Mouse (Mus musculus) neural tube, embryonic 11.5 days (tissue): ENCODE data around the gene Gpr84. TPM values are rescaled to one million over a fixed set of nuclear protein-coding genes. Genes with fewer than 3 reads are reported as not detected.

Experiments used
- ATAC-seq: fragments of 200-750 bp; cut with Nextera tagmentation; 2 replicates; pipeline ENCODE4 v1.8.0; 2017; ENCODE audit warnings: moderate number of reproducible peaks, mild to moderate bottlenecking, moderate TSS enrichment, moderate library complexity; ENCODE audit not compliant: insufficient read depth, low FRiP score, low TSS enrichment
- DNase-seq: peaks from one replicate; pipeline ENCODE4 v3.0.0-alpha.2; 2015; ENCODE audit warnings: low spot score
- H3K27ac ChIP-seq: fragments of 300-500 bp; sonication (generic); 2 replicates; pipeline ENCODE4 v1.5.1; 2014; ENCODE audit warnings: low read depth, mild to moderate bottlenecking, low read length
- H3K27me3 ChIP-seq: fragments of 300-500 bp; sonication (generic); 2 replicates; pipeline ENCODE4 v1.6.1; 2014; ENCODE audit warnings: mild to moderate bottlenecking, low read length, mixed read lengths; ENCODE audit not compliant: control insufficient read depth, insufficient read depth
- H3K36me3 ChIP-seq: fragments of 300-500 bp; sonication (generic); 2 replicates; pipeline ENCODE4 v1.6.1; 2014; ENCODE audit warnings: mild to moderate bottlenecking, low read length, moderate library complexity, mixed read lengths; ENCODE audit not compliant: control insufficient read depth, insufficient read depth
- H3K4me1 ChIP-seq: fragments of 300-500 bp; sonication (generic); 2 replicates; pipeline ENCODE4 v1.6.1; 2014; ENCODE audit warnings: low read length, mixed read lengths; ENCODE audit not compliant: control insufficient read depth, insufficient read depth
- H3K4me2 ChIP-seq: fragments of 300-500 bp; sonication (generic); 2 replicates; pipeline ENCODE4 v1.6.1; 2014; ENCODE audit warnings: low read depth, mild to moderate bottlenecking, moderate library complexity
- H3K4me3 ChIP-seq: fragments of 300-500 bp; sonication (generic); 2 replicates; pipeline ENCODE4 v1.5.1; 2014; ENCODE audit warnings: low read depth, low read length
- H3K9ac ChIP-seq: fragments of 300-500 bp; sonication (generic); 2 replicates; pipeline ENCODE4 v1.6.1; 2014; ENCODE audit warnings: mild to moderate bottlenecking, low read length
- H3K9me3 ChIP-seq: fragments of 300-500 bp; sonication (generic); 2 replicates; pipeline ENCODE4 v1.6.1; 2016; ENCODE audit warnings: low read length; ENCODE audit not compliant: control insufficient read depth
- WGBS: fragments of 180-500 bp; shearing (Covaris S2); extraction: QIAGEN DNeasy Blood & Tissue Kit; methylation state at CpG from one replicate; pipeline ENCODE4 v1.1.7; 2014; 5-methylcytosine and 5-hydroxymethylcytosine counted together
- polyA plus RNA-seq: library from polyadenylated mRNA; unstranded; fragments of >200 nt; fragmentation: Nextera tagmentation; extraction: Ambion mirVana; gene quantifications from 2 replicates; pipeline ENCODE4 v1.2.1, GENCODE M21; 2014

The Gpr84 gene
- polyA plus RNA-seq, 1 experiment from 2014 or later = 0.34 TPM

DNA sequence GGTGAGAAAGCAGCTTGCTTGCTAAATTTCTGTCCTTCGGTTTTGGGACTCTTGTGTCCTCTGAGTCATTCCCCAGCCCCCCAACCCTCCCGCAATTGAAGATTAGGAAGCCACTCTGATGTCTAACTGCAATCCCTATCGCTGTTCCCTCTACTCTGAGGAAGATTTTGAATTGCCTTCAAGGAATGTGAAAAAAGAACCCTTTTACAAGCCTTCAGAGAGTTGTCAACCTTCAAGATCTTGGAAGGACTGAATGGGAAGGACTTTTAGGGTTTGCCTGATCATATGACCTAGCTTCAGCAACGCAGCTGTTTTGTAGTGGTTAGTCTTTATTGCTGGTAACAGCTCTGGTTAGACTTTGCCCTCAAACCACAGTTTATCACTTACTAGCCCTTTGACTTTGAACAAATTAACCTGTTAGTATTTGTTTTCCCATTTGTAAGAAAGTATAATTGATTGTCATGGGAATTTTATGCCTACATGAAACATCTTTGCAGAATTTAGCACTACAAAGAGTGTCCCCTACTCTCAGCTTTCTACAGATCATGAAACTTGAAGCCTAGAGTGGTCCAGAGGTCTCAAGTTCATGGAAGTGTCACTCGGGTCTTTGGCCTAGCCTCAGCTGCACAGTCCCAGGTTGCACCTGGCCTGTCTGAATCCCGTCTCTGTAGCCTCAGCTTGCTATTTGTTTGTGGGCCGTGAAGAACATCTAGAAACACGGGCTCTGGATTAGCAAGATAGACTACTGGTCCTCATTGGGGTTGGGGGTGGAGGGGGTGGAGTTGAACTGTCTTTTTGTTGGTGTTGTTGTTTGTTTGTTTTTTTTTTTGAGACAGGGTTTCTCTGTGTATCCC, 4.4 kb downstream of the Gpr84 start:
- Histone ChIP-seq H3K4me3 (peak overlapping the region; percentile 19), H3K27ac (peak overlapping the region; percentile 99), H3K4me2 (peak overlapping the region; percentile 48), H3K9me3 (no peaks in the 10 kb centered on the region), H3K9ac (peak overlapping the region; percentile 65), H3K27me3 (0 out of 2 replicates have a peak, but pooled peaks cover 2% of the 10 kb centered on the region), H3K36me3 (no peaks in the 10 kb centered on the region), H3K4me1 (peaks cover 57% of the 10 kb centered on the region)
- WGBS = 23% methylated on average over 8 of the region's 8 CpGs
- ATAC-seq (no peak), DNase-seq (no peak)

DNA sequence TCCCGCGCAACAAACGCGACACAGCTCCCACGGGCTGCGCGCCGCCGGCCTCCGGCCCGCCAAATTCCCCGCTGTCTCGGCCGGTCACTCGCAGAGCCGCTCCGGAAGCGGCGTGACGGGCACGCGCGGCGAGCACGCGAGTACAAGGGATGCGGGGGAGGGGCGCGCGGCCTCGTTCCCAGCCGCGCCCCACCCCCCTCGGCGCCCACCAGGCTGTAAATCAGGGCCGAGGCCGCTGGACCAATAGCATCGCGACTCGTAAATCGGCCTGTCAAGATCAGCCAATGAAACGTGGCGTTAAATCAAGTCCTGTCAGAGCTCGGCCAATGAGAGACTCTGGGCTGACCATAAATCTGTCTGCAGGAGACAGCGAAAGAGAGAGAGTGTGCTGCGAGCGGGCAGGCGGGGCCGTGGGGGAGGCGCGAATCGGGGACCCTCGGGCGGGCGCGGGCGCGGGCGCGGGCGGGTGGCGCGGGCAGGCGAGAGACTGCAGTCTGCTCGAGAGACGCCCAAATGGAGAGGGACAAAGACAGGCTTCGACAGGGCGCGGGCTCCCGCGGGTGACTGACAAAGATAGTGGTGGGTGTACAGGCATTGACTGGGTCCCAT, 5.2 kb downstream of the Gpr84 start:
- Histone ChIP-seq H3K9ac (peak overlapping the region; percentile 65), H3K9me3 (no peaks in the 10 kb centered on the region)

DNA sequence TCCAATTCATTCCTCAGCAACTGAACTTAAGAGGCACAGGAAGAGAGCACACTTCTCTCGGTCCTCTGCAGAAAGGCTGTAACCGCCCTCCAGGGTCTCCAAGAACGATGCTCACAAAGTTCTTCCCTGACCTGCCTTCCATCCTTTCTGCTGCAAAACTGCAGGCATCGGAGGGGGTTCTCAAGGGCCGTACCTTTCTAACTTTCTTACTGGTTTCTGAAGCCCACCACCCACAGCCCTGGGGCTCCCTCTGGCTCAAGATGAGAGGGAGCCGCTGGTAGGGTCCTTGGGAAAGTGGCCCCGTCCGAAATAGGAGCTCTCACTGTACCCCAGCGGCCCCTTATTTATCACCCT, 5.8 kb downstream of the Gpr84 start:
- Histone ChIP-seq H3K9ac (peak overlapping the region; percentile 63), H3K27me3 (0 out of 2 replicates have a peak, but pooled peaks cover 2% of the 10 kb centered on the region), H3K4me2 (peak overlapping the region; percentile 59), H3K36me3 (no peaks in the 10 kb centered on the region), H3K4me1 (peaks cover 70% of the 10 kb centered on the region), H3K27ac (peak overlapping the region; percentile 99), H3K9me3 (no peaks in the 10 kb centered on the region), H3K4me3 (peak overlapping the region; percentile 19)
- no peak for DNase-seq
- ATAC-seq = peak; percentile 39
- 2% methylated on average over 9 of the region's 9 CpGs for WGBS

More for the DNA sequence above, 5.2 kb downstream of the Gpr84 start:
- H3K27me3 ChIP-seq = 0 out of 2 replicates have a peak, but pooled peaks cover 2% of the 10 kb centered on the region
- ATAC-seq (peak; percentile 90), DNase-seq (peak; percentile 97)
- H3K27ac ChIP-seq = peak overlapping the region; percentile 99
- WGBS = under 1% methylated on average over 65 of the region's 71 CpGs
- no peaks in the 10 kb centered on the region for H3K36me3 ChIP-seq
- peaks cover 65% of the 10 kb centered on the region for H3K4me1 ChIP-seq
- H3K4me3 ChIP-seq = peak overlapping the region; percentile 19
- H3K4me2 ChIP-seq = peak overlapping the region; percentile 59

DNA sequence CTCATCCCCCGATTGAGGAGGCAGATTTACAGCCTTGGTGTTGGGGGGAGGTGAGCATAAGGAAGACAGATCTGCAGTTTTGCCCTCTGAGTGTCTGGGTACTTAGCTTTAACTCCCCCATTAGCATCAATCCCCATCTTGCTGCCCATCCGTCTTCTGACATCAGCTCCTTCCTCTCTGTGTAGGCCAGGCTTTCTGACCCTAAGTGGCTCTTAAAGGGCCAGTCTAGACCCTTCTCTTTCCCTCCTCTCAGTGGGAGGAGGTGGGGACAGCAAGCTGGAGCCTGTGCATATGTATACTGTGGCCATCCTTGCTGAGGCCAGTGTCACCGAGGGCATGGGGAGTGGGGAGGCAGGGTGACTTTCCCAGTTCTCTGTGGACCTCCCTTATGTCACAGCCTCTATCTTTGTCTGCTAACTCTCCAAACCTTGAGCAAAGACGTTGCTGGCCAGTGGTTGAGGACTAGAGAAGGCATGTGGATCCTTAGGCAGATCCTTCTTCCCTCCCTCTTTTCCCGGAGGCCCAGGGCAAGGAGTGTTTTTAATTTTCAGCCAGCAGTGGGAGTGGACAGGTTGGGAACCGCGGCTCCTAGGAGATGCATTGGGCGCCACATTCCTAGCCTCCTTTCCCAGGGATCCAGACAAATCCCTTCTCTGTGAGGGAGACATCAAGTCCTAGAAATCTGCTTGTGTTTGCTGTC, 6.3 kb downstream of the Gpr84 start:
- peaks cover 75% of the 10 kb centered on the region for H3K4me1 ChIP-seq
- WGBS = under 1% methylated on average over 8 of the region's 8 CpGs
- H3K4me3 ChIP-seq = peak overlapping the region; percentile 19
- peak overlapping the region; percentile 59 for H3K4me2 ChIP-seq
- H3K36me3 ChIP-seq = no peaks in the 10 kb centered on the region; the same call in 1 of the 2 replicates
- H3K27me3 ChIP-seq = 0 out of 2 replicates have a peak, but pooled peaks cover 2% of the 10 kb centered on the region
- peak overlapping the region; percentile 99 for H3K27ac ChIP-seq
- peak overlapping the region; percentile 63 for H3K9ac ChIP-seq
- DNase-seq = peak; percentile 66
- ATAC-seq = no peak
- H3K9me3 ChIP-seq = no peaks in the 10 kb centered on the region

DNA sequence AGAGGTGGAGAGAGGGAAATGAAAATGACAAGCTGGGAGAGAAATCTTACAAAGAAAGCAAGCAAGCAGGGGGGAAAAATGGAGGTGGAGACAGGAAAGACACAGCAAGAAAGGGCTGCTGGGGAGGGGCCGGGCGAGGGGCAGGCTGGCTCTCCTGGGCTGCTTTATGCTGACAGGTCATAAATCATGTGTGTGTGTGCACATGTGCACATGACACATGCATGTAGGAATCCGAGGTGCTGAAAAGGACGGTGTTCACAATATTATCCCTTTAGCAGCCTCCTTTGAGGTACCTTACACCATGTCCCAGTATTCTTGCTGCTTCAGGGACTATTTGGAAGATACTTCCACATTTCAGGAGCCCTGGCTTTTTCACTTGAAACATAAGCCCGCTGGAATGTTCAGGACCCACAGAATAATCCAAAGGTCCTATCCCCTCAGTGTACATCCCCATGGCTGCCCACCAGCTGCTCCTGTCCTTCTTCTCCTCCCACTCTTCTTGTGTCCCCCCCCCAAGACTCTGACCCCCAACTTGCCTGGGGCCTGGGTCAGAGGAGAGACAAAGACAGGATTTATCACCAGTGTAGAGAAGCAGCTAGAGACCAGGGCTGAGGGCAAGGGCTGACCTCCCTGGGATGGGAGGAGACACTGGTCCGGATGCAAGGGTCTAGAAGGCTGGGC, 7.9 kb downstream of the Gpr84 start:
- peaks cover 86% of the 10 kb centered on the region for H3K4me1 ChIP-seq
- H3K27ac ChIP-seq = peak overlapping the region; percentile 99
- H3K4me2 ChIP-seq = peak overlapping the region; percentile 42
- H3K4me3 ChIP-seq = no peak overlapping the region
- no peaks in the 10 kb centered on the region for H3K27me3 ChIP-seq
- H3K36me3 ChIP-seq = no peaks in the 10 kb centered on the region; the same call in 1 of the 2 replicates
- no peak for ATAC-seq
- H3K9ac ChIP-seq = peak overlapping the region; percentile 55
- DNase-seq = peak; percentile 74
- H3K9me3 ChIP-seq = no peaks in the 10 kb centered on the region
- 4% methylated on average over 6 of the region's 6 CpGs for WGBS

DNA sequence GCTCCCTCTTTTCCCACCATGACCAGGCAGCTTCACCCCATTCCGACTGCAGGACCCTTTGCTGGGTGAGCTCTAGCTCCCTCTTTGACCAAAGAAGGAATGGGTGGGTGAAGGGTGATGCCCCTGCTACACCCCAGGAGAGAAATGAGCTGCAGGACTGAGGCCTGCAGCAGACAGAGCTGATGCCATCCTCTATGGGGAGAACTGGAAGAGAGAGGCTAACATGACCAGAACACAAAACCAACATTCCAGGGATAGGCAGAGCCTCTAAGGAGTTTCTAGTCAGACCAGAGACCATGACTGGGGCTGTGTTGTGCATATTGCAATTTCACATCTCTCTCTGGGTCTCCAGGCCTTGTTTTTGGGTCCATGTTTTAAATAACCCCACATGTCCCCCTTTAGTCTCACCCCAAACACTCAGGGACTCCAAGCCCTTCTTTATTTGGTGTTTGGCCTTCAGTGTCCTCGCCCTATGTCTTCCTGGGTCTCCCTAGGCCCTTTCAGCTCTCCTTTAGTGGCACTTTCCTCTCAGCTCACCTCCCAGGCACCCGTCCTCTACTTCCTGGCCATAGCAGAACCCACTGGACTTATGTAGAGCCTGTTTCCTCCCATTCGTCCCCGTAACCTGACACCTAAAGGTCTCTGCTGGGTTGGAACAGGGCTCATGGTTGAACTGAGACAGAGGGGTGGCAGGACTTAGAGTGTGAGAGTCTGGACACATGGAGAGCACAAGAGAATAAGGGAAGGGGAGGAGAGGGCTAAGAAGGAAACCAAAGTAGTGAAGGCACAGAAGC, 8.7 kb downstream of the Gpr84 start:
- WGBS = 10% methylated on average over 5 of the region's 5 CpGs
- peak overlapping the region; percentile 55 for H3K9ac ChIP-seq
- H3K36me3 ChIP-seq = no peaks in the 10 kb centered on the region; the same call in 1 of the 2 replicates
- H3K9me3 ChIP-seq = no peaks in the 10 kb centered on the region
- peak; percentile 54 for DNase-seq
- ATAC-seq = no peak
- peak overlapping the region; percentile 99 for H3K27ac ChIP-seq
- H3K27me3 ChIP-seq = no peaks in the 10 kb centered on the region
- H3K4me2 ChIP-seq = peak overlapping the region; percentile 42
- peaks cover 87% of the 10 kb centered on the region for H3K4me1 ChIP-seq
- no peak overlapping the region for H3K4me3 ChIP-seq

DNA sequence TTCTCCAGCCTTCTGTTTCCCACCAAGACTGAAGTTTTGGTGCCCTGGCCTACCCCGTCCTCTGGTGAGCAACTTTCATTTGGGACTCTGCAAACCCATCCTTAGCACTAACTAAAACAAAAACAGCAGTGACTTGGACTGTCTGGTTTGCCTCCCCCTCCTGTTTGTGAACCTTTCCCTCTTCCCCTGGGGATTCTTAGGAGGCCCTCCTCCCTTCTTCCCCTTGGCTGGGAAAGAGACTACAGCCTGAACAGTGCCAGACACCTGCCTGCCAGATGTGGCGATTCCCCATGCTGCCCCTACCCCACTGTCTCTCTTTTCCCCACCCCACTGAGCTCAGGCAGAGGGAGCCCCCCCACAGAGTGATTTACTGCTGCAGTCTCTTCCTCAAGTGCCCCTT, 9.4 kb downstream of the Gpr84 start:
- Histone ChIP-seq H3K36me3 (no peaks in the 10 kb centered on the region; the same call in 1 of the 2 replicates), H3K4me2 (peak overlapping the region; percentile 27), H3K27me3 (no peaks in the 10 kb centered on the region), H3K9me3 (no peaks in the 10 kb centered on the region), H3K27ac (peak overlapping the region; percentile 99), H3K4me1 (peaks cover 87% of the 10 kb centered on the region), H3K4me3 (no peak overlapping the region), H3K9ac (peak overlapping the region; percentile 35)
- peak; percentile 76 for DNase-seq
- ATAC-seq = no peak
- WGBS = 5% methylated on average over 2 of the region's 2 CpGs
